ENCODE assay signal across 11 mouse cellular contexts in genomic region chr3:53417701-53418100, GRCm38 (mm10).
"Had no signal": no experiment of that assay in that cellular context is flagged by ENCODE, and none has a peak within 500 bp of the region (broad histone marks: within the 10 kb centered on the region; RNA-seq: fewer than 3 reads in every experiment).

No protein-coding gene starts in this region.

- ATAC-seq: liver, postnatal 0 days; midbrain, embryonic 16.5 days had no signal

- DNase-seq: kidney, postnatal 36 days; layer of hippocampus, adult 9-11 months; layer of hippocampus, postnatal 36 days; liver, embryonic 13.5 days; liver, postnatal 0 days; lung, postnatal 14 days; right cerebral cortex, adult 18-20 months; right cerebral cortex, postnatal 25 days; thymus, adult 18-20 months; thymus, postnatal 14 days had no signal
